Mouse (Mus musculus) 3T3-L1 (cell line): ENCODE data around the gene Gm17651.

Experiments used
- DNase-seq: peaks from one replicate; pipeline ENCODE4 v3.0.0-alpha.2; 2015; ENCODE audit warnings: low read depth, low spot score

Gm17651 gene

GRCm38 (mm10) chr3:97630746-97631145, 43.7 kb downstream of the Gm17651 start:
- DNase-seq, result no peak

GRCm38 (mm10) chr3:97629941-97630340, 44.6 kb downstream of the Gm17651 start:
- no peak for DNase-seq

- peak; percentile 12 for DNase-seq
These were observed 46.0 kb downstream of the Gm17651 start, which contains the start of gene Fmo5 for GRCm38 (mm10) chr3:97628391-97629001. TSS of gene Fmo5 (plus strand) at chr3:97628804.

GRCm38 (mm10) chr3:97627893-97628292, 46.6 kb downstream of the Gm17651 start:
- DNase-seq, result no peak

- no peak for DNase-seq
These were observed 49.9 kb downstream of the Gm17651 start for GRCm38 (mm10) chr3:97624611-97625010.
